Mouse (Mus musculus): ENCODE measurements around the gene Gm2004.
"Not testable (repeated sequence)": the region's sequence is repeated elsewhere in the genome, so short reads cannot be mapped to it uniquely, and the experiment has no call there.

Gm2004 gene

GRCm38 (mm10) chr2:176149725-176150124 lies at the start of gene Gm2004:
Gm2004 (minus strand) TSS chr2:176149825.
- DNase-seq (ENCODE audit: low spot score in 2 of 2), result not testable (repeated sequence)

All from heart, adult 9 months (tissue).